Mouse (Mus musculus): Measurements from ENCODE around the gene Mob3a.

Gene Mob3a

DNA sequence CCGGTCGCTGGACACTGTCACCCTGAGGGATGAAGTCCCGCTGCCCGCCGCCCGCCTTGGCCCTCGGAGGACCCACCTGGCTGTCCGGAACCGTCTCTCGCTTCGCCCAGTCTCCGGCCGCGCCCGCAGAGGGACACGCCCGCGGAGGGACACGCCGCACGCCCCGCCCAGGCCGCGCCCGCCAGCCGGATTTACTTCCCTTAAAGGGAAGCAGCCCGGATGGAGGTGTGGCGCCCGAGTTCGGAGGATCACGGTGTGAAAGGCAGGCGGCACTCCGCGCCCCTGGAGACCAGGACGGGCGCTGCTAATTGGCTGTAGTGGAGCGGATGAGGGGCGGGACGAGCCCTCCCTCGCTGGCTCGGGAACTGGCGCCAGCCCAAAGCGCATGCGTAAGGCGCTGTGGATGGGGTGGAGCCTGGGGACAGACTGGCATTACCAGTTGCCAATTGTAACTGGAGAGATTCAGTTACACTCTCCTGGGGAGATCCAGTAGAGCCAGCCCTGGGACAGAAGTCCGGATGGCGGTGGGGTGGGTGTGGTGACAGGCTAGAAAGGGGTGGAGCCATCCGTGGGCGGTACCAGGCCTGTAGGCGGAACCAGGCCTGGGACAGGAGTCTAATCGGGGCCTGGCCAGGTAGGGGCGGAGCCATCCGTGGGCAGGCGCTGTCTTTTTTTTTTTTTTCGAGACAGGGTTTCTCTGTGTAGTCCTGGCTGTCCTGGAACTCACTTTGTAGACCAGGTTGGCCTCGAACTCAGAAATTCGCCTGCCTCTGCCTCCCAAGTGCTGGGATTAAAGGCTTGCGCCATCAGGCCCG is at the start of gene Mob3a, which contains the start of gene Izumo4:
Gene Mob3a (minus strand): TSS at position 257 of the 815 bp plus-strand sequence.
Gene Izumo4 (plus strand): TSS at position 464 of the 815 bp plus-strand sequence.
- TF ChIP-seq GATA4 (IDR thresholded peaks at IDR 0.05; ENCODE audit: insufficient replicate concordance, low read length) = peak; percentile 9; the same call in 1 of the 2 replicates

- TF ChIP-seq GATA4 (IDR thresholded peaks at IDR 0.05; ENCODE audit: insufficient replicate concordance, low read length) = no peak
These were observed 49.5 kb upstream of the Mob3a start for GRCm38 (mm10) chr10:80751188-80751832.

- TF ChIP-seq GATA4 (IDR thresholded peaks at IDR 0.05; ENCODE audit: insufficient replicate concordance, low read length) = no peak
These were observed 46.8 kb upstream of the Mob3a start for GRCm38 (mm10) chr10:80748609-80749008.

DNA sequence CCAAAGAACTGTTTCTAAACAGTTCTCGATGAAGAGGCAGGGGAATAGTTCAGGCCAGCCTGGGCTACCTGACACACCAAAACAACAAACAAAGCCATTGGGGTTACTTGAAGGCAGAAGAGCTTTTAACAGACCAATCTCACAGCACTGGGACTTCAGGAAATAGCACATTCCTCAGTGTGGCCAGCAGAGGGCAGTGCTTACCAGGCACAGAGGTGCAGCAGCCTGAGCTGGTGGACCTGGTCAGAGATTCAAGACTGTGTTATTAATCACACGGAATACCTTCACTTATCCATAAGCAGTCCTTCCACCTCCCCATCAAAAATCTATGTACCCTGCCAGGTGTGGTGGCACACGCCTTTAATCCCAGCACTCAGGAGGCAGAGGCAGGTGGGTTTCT is 45.6 kb upstream of the Mob3a start:
- TF ChIP-seq GATA4 (IDR thresholded peaks at IDR 0.05; ENCODE audit: insufficient replicate concordance, low read length) = no peak

DNA sequence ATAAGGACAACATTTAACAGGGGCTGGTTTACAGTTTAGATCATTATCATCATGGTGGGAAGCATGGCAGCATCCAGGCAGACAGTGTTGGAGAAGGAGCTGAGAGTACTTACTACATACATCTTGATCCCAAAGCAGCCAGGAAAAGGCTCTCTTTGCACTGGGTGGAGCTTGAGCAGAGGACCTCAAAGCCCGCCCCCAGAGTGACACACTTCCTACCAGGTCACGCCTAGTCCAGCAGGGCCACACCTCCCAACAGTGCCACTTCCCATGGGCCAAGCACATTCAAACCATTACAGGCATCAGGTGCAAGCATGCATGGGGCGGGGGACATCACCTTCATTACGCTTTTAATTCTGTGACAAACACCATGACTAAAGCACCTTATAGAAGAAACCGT is 42.5 kb upstream of the Mob3a start:
- no peak for TF ChIP-seq GATA4 (IDR thresholded peaks at IDR 0.05; ENCODE audit: insufficient replicate concordance, low read length)

DNA sequence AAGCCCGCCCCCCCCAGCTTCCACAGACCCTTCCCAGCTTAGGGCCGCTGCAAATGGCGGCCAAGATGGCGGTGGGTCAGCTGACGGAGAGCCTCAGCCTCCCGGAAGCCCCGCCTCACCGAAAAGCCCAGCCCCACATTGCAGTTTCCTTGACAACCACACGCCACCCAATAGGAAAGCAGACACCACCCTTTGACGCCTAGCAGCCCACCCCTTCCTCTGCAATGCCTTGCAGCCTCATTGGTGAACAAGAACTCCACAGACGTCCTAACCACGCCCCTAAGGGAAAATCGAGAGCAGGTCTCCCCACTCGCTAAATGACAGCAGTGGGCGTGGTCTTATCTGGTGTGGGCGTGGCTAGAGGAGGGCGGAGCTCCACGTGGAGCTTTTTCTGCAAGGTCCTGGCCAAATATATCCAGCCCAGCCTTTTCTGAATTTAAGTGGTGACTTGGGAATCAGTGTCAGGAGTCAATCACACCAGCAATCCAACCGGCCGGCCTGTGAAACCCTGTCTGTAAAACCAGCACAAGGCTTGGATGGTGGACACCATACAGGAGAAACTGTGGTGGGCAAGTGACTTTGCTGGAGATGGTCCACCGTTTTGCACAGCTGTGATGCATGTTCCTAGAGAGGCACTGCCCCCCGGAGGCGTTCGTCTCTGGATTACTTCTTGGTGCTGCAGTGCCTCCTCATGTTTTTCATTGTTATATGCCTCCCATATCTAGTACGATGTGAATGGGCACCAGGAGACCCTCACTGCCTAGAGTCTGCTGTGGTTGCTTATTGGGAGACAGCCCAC is 40.6 kb upstream of the Mob3a start, which contains the start of gene Ap3d1:
Gene Ap3d1 (minus strand): TSS at position 85 of the 799 bp plus-strand sequence.
- TF ChIP-seq GATA4 (IDR thresholded peaks at IDR 0.05; ENCODE audit: insufficient replicate concordance, low read length) = 0 out of 2 replicates have a peak, but pooled peaks have one; percentile 32

GRCm38 (mm10) chr10:80741634-80742179 is 39.9 kb upstream of the Mob3a start:
- no peak for TF ChIP-seq GATA4 (IDR thresholded peaks at IDR 0.05; ENCODE audit: insufficient replicate concordance, low read length)

DNA sequence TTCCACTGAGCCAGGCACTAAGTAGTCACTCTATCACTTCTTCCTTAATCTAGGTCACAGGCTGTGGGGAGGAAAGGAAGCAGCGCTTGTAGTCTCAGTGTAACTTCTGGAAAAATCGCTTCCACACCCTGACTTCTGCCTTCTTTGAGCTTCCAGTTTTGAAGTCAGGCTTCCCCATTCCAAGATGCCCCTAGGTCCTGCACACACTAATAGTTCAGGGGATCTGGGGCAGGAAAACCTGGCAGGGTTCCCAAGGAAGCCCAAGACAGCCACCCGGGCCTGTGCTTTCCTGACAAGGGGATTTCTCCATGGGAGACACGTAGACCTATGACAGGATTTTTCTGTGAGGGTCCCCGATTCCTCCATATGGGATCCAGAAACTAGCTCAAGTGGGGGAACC is 39.4 kb upstream of the Mob3a start:
- no peak for TF ChIP-seq GATA4 (IDR thresholded peaks at IDR 0.05; ENCODE audit: insufficient replicate concordance, low read length)

GRCm38 (mm10) chr10:80738657-80739056 is 36.9 kb upstream of the Mob3a start:
- TF ChIP-seq GATA4 (IDR thresholded peaks at IDR 0.05; ENCODE audit: insufficient replicate concordance, low read length) = no peak

DNA sequence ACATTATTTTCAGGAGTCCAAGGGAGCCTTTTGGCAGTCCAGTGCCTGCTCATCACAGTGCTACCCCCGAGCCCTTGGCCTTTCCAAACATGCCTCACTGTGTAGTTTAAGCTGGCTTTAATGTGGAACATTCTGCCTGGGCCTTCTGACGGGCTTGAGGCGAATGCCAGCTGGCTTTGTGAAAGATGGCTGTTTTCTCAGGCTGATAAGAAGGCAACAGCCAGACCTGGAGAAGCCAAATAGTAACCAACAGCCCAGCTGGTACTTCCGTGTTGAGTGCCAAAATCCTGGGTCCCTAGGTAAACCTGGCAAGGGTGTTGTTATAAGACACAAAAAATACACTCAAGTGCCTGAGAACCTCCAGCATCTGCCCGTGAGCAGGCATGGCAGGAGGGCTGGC is 35.0 kb upstream of the Mob3a start:
- TF ChIP-seq GATA4 (IDR thresholded peaks at IDR 0.05; ENCODE audit: insufficient replicate concordance, low read length) = no peak

DNA sequence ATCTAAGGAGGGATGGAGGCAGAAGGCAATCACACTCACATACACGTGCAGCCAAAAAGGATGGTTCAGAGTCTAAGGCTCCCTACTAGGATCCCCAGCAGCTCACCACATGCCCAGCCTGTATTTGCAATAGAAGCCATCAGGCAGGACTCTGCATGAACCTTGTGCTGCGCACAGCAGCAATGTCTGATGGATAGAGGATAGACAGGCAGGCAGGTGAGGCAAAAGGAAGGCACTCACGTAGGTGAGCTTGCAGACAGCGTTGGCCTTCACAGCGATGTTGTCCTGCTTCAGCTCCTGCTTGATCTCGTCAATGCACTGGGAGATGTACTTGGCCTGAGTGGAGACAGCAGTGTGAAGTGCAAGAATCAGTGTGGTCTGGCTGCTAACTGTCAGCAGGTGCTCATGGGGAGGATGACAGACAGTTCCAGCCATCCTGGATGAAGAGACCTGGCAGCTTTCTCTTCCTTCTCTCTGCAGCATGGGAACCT is 30.9 kb upstream of the Mob3a start:
- no peak for TF ChIP-seq GATA4 (IDR thresholded peaks at IDR 0.05; ENCODE audit: insufficient replicate concordance, low read length)

GRCm38 (mm10) chr10:80727369-80728127 is 25.8 kb upstream of the Mob3a start:
- no peak for TF ChIP-seq GATA4 (IDR thresholded peaks at IDR 0.05; ENCODE audit: insufficient replicate concordance, low read length)

DNA sequence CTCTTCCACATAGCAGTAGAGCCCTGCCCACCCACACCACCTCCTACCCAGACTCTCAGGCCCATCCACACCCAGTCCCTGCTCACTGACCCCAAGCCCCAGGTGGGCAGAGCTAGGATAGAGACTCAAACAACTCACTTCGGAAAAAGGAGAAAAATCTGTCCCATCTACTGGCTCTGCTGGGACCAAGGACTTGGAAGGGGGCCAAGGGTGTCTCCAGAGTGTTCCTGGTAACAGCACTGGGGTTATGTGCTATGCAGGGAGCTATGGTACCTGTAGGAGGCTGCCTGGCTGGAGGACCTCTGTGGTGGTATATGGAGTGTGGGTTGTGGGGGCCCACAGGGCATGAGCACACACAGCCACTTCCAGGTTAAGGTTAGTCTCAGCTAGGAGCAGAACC is 15.5 kb upstream of the Mob3a start:
- no peak for TF ChIP-seq GATA4 (IDR thresholded peaks at IDR 0.05; ENCODE audit: insufficient replicate concordance, low read length)

DNA sequence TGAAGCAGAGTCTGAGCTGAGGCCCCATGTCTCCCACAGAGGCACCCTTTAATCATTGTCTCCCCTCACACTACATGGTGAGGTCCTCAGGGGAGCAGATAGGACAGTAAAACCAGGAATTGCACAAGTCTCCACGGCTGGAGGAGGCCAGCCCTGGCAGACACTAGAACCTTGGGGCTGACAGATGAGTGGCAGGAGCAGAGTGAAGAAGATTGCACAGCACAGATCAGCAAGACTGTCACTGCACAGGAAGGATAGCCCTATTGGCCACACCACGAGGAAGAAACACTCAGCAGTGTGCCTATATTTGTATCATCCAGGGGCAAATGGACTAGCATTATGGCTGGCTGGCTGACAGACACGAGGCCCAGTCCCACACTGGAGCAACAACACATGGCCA is 9.1 kb upstream of the Mob3a start:
- TF ChIP-seq GATA4 (IDR thresholded peaks at IDR 0.05; ENCODE audit: insufficient replicate concordance, low read length) = no peak
